Mouse (Mus musculus) midbrain, embryonic 16.5 days (tissue): ENCODE data around the gene Rhbdd2. TPM values are rescaled to one million over a fixed set of nuclear protein-coding genes. Genes with fewer than 3 reads are reported as not detected.
A peak's percentile ranks its signal among the peaks of the same experiment; 100 is the strongest.

Source experiments
- ATAC-seq: fragments of 200-750 bp; cut with Nextera tagmentation; 2 replicates; pipeline ENCODE4 v1.8.0; 2017; ENCODE audit warnings: moderate TSS enrichment
- H3K27ac ChIP-seq: fragments of 300-500 bp; sonication (generic); 2 replicates; pipeline ENCODE4 v1.5.1; 2014; ENCODE audit warnings: mild to moderate bottlenecking, low read length, mixed read lengths
- H3K27me3 ChIP-seq: fragments of 300-500 bp; sonication (generic); 2 replicates; pipeline ENCODE4 v1.6.1; 2014; ENCODE audit warnings: low read depth, low read length, mixed read lengths; ENCODE audit not compliant: control insufficient read depth, insufficient read depth
- H3K36me3 ChIP-seq: fragments of 300-500 bp; sonication (generic); 2 replicates; pipeline ENCODE4 v1.6.1; 2014; ENCODE audit warnings: mild to moderate bottlenecking, low read length, moderate library complexity, mixed read lengths; ENCODE audit not compliant: control insufficient read depth, insufficient read depth
- H3K4me1 ChIP-seq: fragments of 300-500 bp; sonication (generic); 2 replicates; pipeline ENCODE4 v1.6.1; 2014; ENCODE audit warnings: mild to moderate bottlenecking, low read length, mixed read lengths; ENCODE audit not compliant: control insufficient read depth, insufficient read depth
- H3K4me2 ChIP-seq: fragments of 300-500 bp; sonication (generic); 2 replicates; pipeline ENCODE4 v1.6.1; 2014; ENCODE audit warnings: mild to moderate bottlenecking, low read length, mixed read lengths
- H3K4me3 ChIP-seq: fragments of 300-500 bp; sonication (generic); 2 replicates; pipeline ENCODE4 v1.5.1; 2014; ENCODE audit warnings: low read depth, mild to moderate bottlenecking, low read length, moderate library complexity, mixed read lengths
- H3K9ac ChIP-seq: fragments of 300-500 bp; sonication (generic); 2 replicates; pipeline ENCODE4 v1.6.1; 2014; ENCODE audit warnings: low read depth, low read length, mixed read lengths
- H3K9me3 ChIP-seq: fragments of 300-500 bp; sonication (generic); replicated peaks from 2 replicates; pipeline ENCODE4 v1.6.1; 2014; ENCODE audit warnings: mild to moderate bottlenecking, low read length, mixed read lengths; ENCODE audit not compliant: control insufficient read depth, poor library complexity, severe bottlenecking
- WGBS: fragments of 180-500 bp; shearing (Covaris S2); extraction: QIAGEN DNeasy Blood & Tissue Kit; methylation state at CpG from one replicate; pipeline ENCODE4 v1.1.7; 2014; 5-methylcytosine and 5-hydroxymethylcytosine counted together
- polyA plus RNA-seq: library from polyadenylated mRNA; unstranded; fragments of >200 nt; fragmentation: Nextera tagmentation; extraction: Ambion mirVana; gene quantifications from 2 replicates; pipeline ENCODE4 v1.2.1, GENCODE M21; 2015

Gene Rhbdd2
- polyA plus RNA-seq, 1 experiment from 2014 or later = 86.9 TPM

- H3K36me3 ChIP-seq = no peaks in the 10 kb centered on the region
- no peaks in the 10 kb centered on the region for H3K27me3 ChIP-seq
- 86% methylated on average over 9 of the region's 9 CpGs for WGBS
- H3K4me3 ChIP-seq = no peak overlapping the region
- H3K27ac ChIP-seq = no peak overlapping the region
- H3K4me2 ChIP-seq = no peak overlapping the region
- H3K9me3 ChIP-seq = no peaks in the 10 kb centered on the region
- H3K9ac ChIP-seq = no peak overlapping the region
- ATAC-seq = no peak
- no peaks in the 10 kb centered on the region for H3K4me1 ChIP-seq
Observed at GRCm38 (mm10) chr5:135620526-135620925, 11.9 kb upstream of the Rhbdd2 start.

- WGBS = 84% methylated on average over 10 of the region's 10 CpGs
- Histone ChIP-seq H3K27ac (no peak overlapping the region), H3K4me2 (no peak overlapping the region), H3K4me3 (no peak overlapping the region), H3K4me1 (no peaks in the 10 kb centered on the region), H3K27me3 (no peaks in the 10 kb centered on the region), H3K9ac (no peak overlapping the region), H3K9me3 (no peaks in the 10 kb centered on the region), H3K36me3 (no peaks in the 10 kb centered on the region)
- ATAC-seq = no peak
Observed at GRCm38 (mm10) chr5:135621725-135622124, 10.7 kb upstream of the Rhbdd2 start.

DNA sequence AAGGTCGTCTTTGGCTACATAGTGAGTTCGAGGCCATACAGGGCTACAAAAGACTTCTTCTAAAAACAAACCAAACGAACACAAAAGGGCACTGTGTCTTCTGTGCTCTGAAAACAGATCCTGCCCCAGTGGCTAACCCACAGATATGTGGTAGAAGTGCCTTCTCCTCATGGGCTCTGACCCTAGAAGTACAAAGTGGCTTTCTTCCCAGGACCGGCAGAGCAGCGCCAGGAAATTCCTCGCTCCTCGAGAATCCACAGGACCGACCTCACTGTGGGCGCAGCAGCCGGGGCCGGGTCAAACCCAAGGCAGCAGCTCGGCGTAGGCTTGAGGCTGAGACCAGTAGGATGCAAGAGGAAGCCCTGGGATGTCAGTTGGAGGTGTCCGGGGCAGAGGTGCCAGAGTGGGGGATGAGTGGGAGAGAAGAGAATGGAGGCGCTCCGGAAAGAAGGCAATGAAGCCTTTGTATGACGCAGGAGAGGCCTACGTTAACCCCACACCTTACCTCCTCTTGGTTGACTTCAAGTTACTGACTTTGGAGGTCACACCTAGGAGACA is 9.3 kb upstream of the Rhbdd2 start:
- no peak overlapping the region for H3K4me3 ChIP-seq
- ATAC-seq = no peak
- WGBS = 87% methylated on average over 18 of the region's 18 CpGs
- H3K9ac ChIP-seq = no peak overlapping the region
- H3K4me1 ChIP-seq = no peaks in the 10 kb centered on the region
- no peak overlapping the region for H3K27ac ChIP-seq
- H3K27me3 ChIP-seq = no peaks in the 10 kb centered on the region
- H3K9me3 ChIP-seq = no peaks in the 10 kb centered on the region
- no peaks in the 10 kb centered on the region for H3K36me3 ChIP-seq
- H3K4me2 ChIP-seq = no peak overlapping the region

DNA sequence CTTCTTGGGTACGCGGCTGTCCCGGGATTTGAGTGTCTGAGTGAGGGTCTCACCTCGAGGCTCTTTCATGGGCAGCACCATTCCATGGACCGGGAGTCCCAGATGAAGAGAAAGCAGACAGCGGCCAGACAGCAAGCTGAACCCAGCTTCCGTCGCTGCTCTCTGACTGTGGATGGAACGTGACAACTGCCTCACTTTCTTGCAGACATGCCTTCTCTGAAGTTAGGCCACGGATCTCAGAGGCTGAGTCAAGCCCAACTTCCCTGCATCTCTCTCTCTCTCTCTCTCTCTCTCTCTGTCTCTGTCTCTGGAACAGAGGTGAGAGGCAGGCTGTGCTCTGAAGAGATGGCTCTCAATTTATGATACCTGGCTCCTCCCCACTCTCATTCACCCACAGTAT is 3.5 kb upstream of the Rhbdd2 start:
- H3K27me3 ChIP-seq = no peaks in the 10 kb centered on the region
- peaks cover 7% of the 10 kb centered on the region for H3K4me1 ChIP-seq
- H3K27ac ChIP-seq = no peak overlapping the region
- ATAC-seq = no peak
- WGBS = 43% methylated on average over 10 of the region's 10 CpGs
- no peaks in the 10 kb centered on the region for H3K36me3 ChIP-seq
- H3K9ac ChIP-seq = 0 out of 2 replicates have a peak overlapping the region, but pooled peaks have one; percentile 16
- no peak overlapping the region for H3K4me2 ChIP-seq
- H3K9me3 ChIP-seq = no peaks in the 10 kb centered on the region
- H3K4me3 ChIP-seq = no peak overlapping the region

- no peak overlapping the region for H3K27ac ChIP-seq
- peaks cover 11% of the 10 kb centered on the region for H3K4me1 ChIP-seq
- H3K4me2 ChIP-seq = no peak overlapping the region
- H3K36me3 ChIP-seq = no peaks in the 10 kb centered on the region
- no peak for ATAC-seq
- H3K4me3 ChIP-seq = no peak overlapping the region
- WGBS = 85% methylated on average over 3 of the region's 3 CpGs
- H3K27me3 ChIP-seq = no peaks in the 10 kb centered on the region
- no peaks in the 10 kb centered on the region for H3K9me3 ChIP-seq
- H3K9ac ChIP-seq = no peak overlapping the region
Observed at GRCm38 (mm10) chr5:135629401-135629800, 3.0 kb upstream of the Rhbdd2 start.

- no peak for ATAC-seq
- H3K4me3 ChIP-seq = no peak overlapping the region
- H3K27ac ChIP-seq = no peak overlapping the region
- no peak overlapping the region for H3K4me2 ChIP-seq
- H3K36me3 ChIP-seq = peaks cover under 1% of the 10 kb centered on the region; the same call in 1 of the 2 replicates
- H3K27me3 ChIP-seq = no peaks in the 10 kb centered on the region
- H3K9ac ChIP-seq = no peak overlapping the region
- WGBS = 25% methylated on average over 3 of the region's 3 CpGs
- peaks cover 11% of the 10 kb centered on the region for H3K4me1 ChIP-seq
- no peaks in the 10 kb centered on the region for H3K9me3 ChIP-seq
Observed at GRCm38 (mm10) chr5:135630598-135630997, 1.8 kb upstream of the Rhbdd2 start.

GRCm38 (mm10) chr5:135632797-135633144 is 353 bp downstream of the Rhbdd2 start:
- H3K4me1 ChIP-seq = peaks cover 11% of the 10 kb centered on the region
- H3K4me3 ChIP-seq = peak overlapping the region; percentile 87
- no peaks in the 10 kb centered on the region for H3K9me3 ChIP-seq
- peak overlapping the region; percentile 96 for H3K27ac ChIP-seq
- peak overlapping the region; percentile 71 for H3K4me2 ChIP-seq
- H3K27me3 ChIP-seq = no peaks in the 10 kb centered on the region
- WGBS = 0% methylated on average over 20 of the region's 21 CpGs
- ATAC-seq = peak; percentile 89
- peaks cover 16% of the 10 kb centered on the region for H3K36me3 ChIP-seq
- peak overlapping the region; percentile 96 for H3K9ac ChIP-seq

GRCm38 (mm10) chr5:135639760-135640458 is 7.5 kb downstream of the Rhbdd2 start:
- no peak for ATAC-seq
- Histone ChIP-seq H3K36me3 (peaks cover 33% of the 10 kb centered on the region), H3K9ac (no peak overlapping the region), H3K27ac (no peak overlapping the region), H3K4me2 (no peak overlapping the region), H3K4me1 (no peaks in the 10 kb centered on the region), H3K4me3 (no peak overlapping the region), H3K9me3 (no peaks in the 10 kb centered on the region), H3K27me3 (no peaks in the 10 kb centered on the region)
- WGBS = 89% methylated on average over 6 of the region's 7 CpGs

GRCm38 (mm10) chr5:135640459-135640789 is 8.0 kb downstream of the Rhbdd2 start:
- no peak overlapping the region for H3K4me3 ChIP-seq
- H3K9me3 ChIP-seq = no peaks in the 10 kb centered on the region
- H3K9ac ChIP-seq = no peak overlapping the region
- no peak overlapping the region for H3K4me2 ChIP-seq
- peaks cover 33% of the 10 kb centered on the region for H3K36me3 ChIP-seq
- ATAC-seq = no peak
- H3K4me1 ChIP-seq = no peaks in the 10 kb centered on the region
- WGBS = 89% methylated on average over 6 of the region's 6 CpGs
- no peaks in the 10 kb centered on the region for H3K27me3 ChIP-seq
- H3K27ac ChIP-seq = no peak overlapping the region
